Mouse (Mus musculus): Measurements from ENCODE around the gene Gcnt7.

GRCm38 (mm10) chr2:172477350-172477749 lies 19.0 kb upstream of the Gcnt7 start:
- no peak for TF ChIP-seq GATA1 (IDR thresholded peaks at IDR 0.05; ENCODE audit: borderline replicate concordance, low read length)
- no peak for TF ChIP-seq FLI1 (IDR thresholded peaks at IDR 0.05; ENCODE audit: low read length)

All from megakaryocyte, embryonic 14.5 days (primary cell).